Comparison of ENCODE assay signal across 24 mouse cellular contexts in the genomic region with DNA sequence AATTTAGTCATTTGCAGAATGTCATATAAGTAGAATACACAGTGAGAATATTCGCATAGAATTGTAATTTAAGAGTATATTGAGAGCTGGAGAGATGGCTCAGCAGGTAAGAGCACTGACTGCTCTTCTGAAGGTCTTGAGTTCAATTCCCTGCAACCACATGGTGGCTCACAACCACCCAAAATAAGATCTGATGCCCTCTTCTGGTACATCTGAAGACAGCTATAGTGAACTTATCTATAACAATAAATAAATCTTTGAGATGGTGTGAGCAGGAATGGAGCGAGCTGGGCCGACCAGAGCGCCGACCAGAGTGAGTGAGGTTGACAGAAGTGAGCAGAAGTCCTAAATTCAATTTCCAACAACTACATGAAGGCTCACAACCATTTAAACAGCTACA.
"Had no signal": no experiment of that assay in that cellular context is flagged by ENCODE, and none has a peak within 500 bp of the region (broad histone marks: within the 10 kb centered on the region; RNA-seq: fewer than 3 reads in every experiment).

No protein-coding gene starts in this region.

- H3K27ac ChIP-seq: gastrocnemius, adult 2 months; heart, adult 2 months; heart, embryonic 13.5 days; heart, embryonic 15.5 days; hindbrain, embryonic 13.5 days; hindbrain, embryonic 15.5 days; hindbrain, postnatal 0 days; left cerebral cortex, adult 2 months; limb, embryonic 10.5 days; limb, embryonic 12.5 days; liver, embryonic 12.5 days; liver, embryonic 14.5 days had no signal

- H3K27me3 ChIP-seq: hindbrain, embryonic 13.5 days; hindbrain, embryonic 15.5 days had no signal

- DNase-seq: gastrocnemius, adult 2 months; gastrocnemius, postnatal 10 days; gastrocnemius, postnatal 25 days; heart, adult 11 months; heart, adult 2 months; heart, postnatal 14 days; heart, postnatal 36 days; kidney, adult 11 months; kidney, adult 8-10 months; kidney, postnatal 14 days; kidney, postnatal 36 days; liver; lung, adult 2 months had no signal

- H3K4me3 ChIP-seq: gastrocnemius, adult 2 months; heart, adult 2 months; heart, embryonic 13.5 days; heart, embryonic 15.5 days; hindbrain, embryonic 13.5 days; hindbrain, embryonic 15.5 days; left cerebral cortex, adult 2 months; limb, embryonic 10.5 days; limb, embryonic 12.5 days; liver, embryonic 12.5 days had no signal

- ATAC-seq: hindbrain, postnatal 0 days; liver, embryonic 12.5 days had no signal

- H3K9ac ChIP-seq: heart, embryonic 13.5 days; heart, embryonic 15.5 days; hindbrain, embryonic 13.5 days; hindbrain, embryonic 15.5 days; limb, embryonic 12.5 days; liver, embryonic 12.5 days; liver, embryonic 14.5 days had no signal

- H3K36me3 ChIP-seq: heart, embryonic 13.5 days; heart, embryonic 15.5 days; hindbrain, embryonic 15.5 days; limb, embryonic 10.5 days; limb, embryonic 12.5 days; liver, embryonic 12.5 days had no signal

- H3K4me2 ChIP-seq: heart, embryonic 11.5 days; heart, embryonic 13.5 days; heart, embryonic 15.5 days; hindbrain, embryonic 13.5 days; hindbrain, embryonic 15.5 days; limb, embryonic 12.5 days; liver, embryonic 12.5 days had no signal

- H3K9me3 ChIP-seq: heart, embryonic 13.5 days; heart, embryonic 15.5 days; hindbrain, embryonic 13.5 days; hindbrain, embryonic 15.5 days; limb, embryonic 10.5 days; limb, embryonic 12.5 days; liver, embryonic 12.5 days had no signal
